Mouse (Mus musculus) intestine, embryonic 15.5 days (tissue): ENCODE data around the gene Hunk. TPM values are rescaled to one million over a fixed set of nuclear protein-coding genes. Genes with fewer than 3 reads are reported as not detected.

Source experiments
- ATAC-seq: fragments of 200-750 bp; cut with Nextera tagmentation; 2 replicates; pipeline ENCODE4 v1.8.0; 2017; ENCODE audit warnings: moderate TSS enrichment, moderate library complexity
- H3K27ac ChIP-seq: fragments of 300-500 bp; sonication (generic); 2 replicates; pipeline ENCODE4 v1.5.1; 2015; ENCODE audit warnings: mild to moderate bottlenecking, inconsistent platforms
- H3K27me3 ChIP-seq: fragments of 300-500 bp; sonication (generic); replicated peaks from 2 replicates; pipeline ENCODE4 v1.6.1; 2015; ENCODE audit warnings: inconsistent platforms
- H3K36me3 ChIP-seq: fragments of 300-500 bp; sonication (generic); 2 replicates; pipeline ENCODE4 v1.6.1; 2015; ENCODE audit warnings: inconsistent platforms
- H3K4me1 ChIP-seq: fragments of 300-500 bp; sonication (generic); replicated peaks from 2 replicates; pipeline ENCODE4 v1.6.1; 2015; ENCODE audit warnings: inconsistent platforms
- H3K4me2 ChIP-seq: fragments of 300-500 bp; sonication (generic); replicated peaks from 2 replicates; pipeline ENCODE4 v1.6.1; 2015; ENCODE audit warnings: mild to moderate bottlenecking, inconsistent platforms
- H3K4me3 ChIP-seq: fragments of 300-500 bp; sonication (generic); replicated peaks from 2 replicates; pipeline ENCODE4 v1.5.1; 2015; ENCODE audit warnings: inconsistent platforms
- H3K9ac ChIP-seq: fragments of 300-500 bp; sonication (generic); 2 replicates; pipeline ENCODE4 v1.6.1; 2015; ENCODE audit warnings: inconsistent platforms
- H3K9me3 ChIP-seq: fragments of 300-500 bp; sonication (generic); 2 replicates; pipeline ENCODE4 v1.6.1; 2016; ENCODE audit warnings: inconsistent platforms
- WGBS: fragments of 180-500 bp; shearing (Covaris S2); methylation state at CpG from one replicate; pipeline ENCODE4 v1.1.7; 2015; 5-methylcytosine and 5-hydroxymethylcytosine counted together
- polyA plus RNA-seq: library from polyadenylated mRNA; unstranded; fragments of >200 nt; fragmentation: Nextera tagmentation; extraction: Ambion mirVana; gene quantifications from 2 replicates; pipeline ENCODE4 v1.2.1, GENCODE M21; 2015

The Hunk gene
- polyA plus RNA-seq, 1 experiment from 2014 or later = 6.5 TPM

- WGBS = 34% methylated on average over 3 of the region's 3 CpGs
- Histone ChIP-seq H3K4me2 (no peak overlapping the region), H3K4me1 (peaks cover 17% of the 10 kb centered on the region), H3K9ac (no peak overlapping the region), H3K4me3 (no peak overlapping the region), H3K36me3 (no peaks in the 10 kb centered on the region), H3K27ac (no peak overlapping the region), H3K27me3 (no peaks in the 10 kb centered on the region), H3K9me3 (no peaks in the 10 kb centered on the region)
- no peak for ATAC-seq
Observed at GRCm38 (mm10) chr16:90521951-90522255, 136.1 kb downstream of the Hunk start.

GRCm38 (mm10) chr16:90522575-90522974 is 136.8 kb downstream of the Hunk start:
- 59% methylated on average over 1 of the region's 1 CpGs for WGBS
- Histone ChIP-seq H3K9ac (no peak overlapping the region), H3K36me3 (no peaks in the 10 kb centered on the region), H3K4me3 (no peak overlapping the region), H3K4me1 (peaks cover 17% of the 10 kb centered on the region), H3K4me2 (no peak overlapping the region), H3K27me3 (no peaks in the 10 kb centered on the region), H3K27ac (no peak overlapping the region), H3K9me3 (no peaks in the 10 kb centered on the region)
- ATAC-seq = no peak; the same call in 1 of the 2 replicates

- 30% methylated on average over 6 of the region's 6 CpGs for WGBS
- Histone ChIP-seq H3K9me3 (no peaks in the 10 kb centered on the region), H3K27me3 (no peaks in the 10 kb centered on the region), H3K36me3 (no peaks in the 10 kb centered on the region), H3K27ac (no peak overlapping the region), H3K4me3 (no peak overlapping the region), H3K4me2 (no peak overlapping the region), H3K4me1 (peaks cover 17% of the 10 kb centered on the region), H3K9ac (no peak overlapping the region)
- no peak; the same call in 1 of the 2 replicates for ATAC-seq
Observed at GRCm38 (mm10) chr16:90523373-90523772, 137.6 kb downstream of the Hunk start.

- Histone ChIP-seq H3K36me3 (no peaks in the 10 kb centered on the region), H3K4me2 (no peak overlapping the region), H3K27me3 (no peaks in the 10 kb centered on the region), H3K27ac (no peak overlapping the region), H3K4me1 (peaks cover 17% of the 10 kb centered on the region), H3K4me3 (no peak overlapping the region), H3K9ac (no peak overlapping the region), H3K9me3 (no peaks in the 10 kb centered on the region)
- WGBS = 92% methylated on average over 18 of the region's 18 CpGs
- ATAC-seq = no peak
Observed at GRCm38 (mm10) chr16:90523894-90524293, 138.1 kb downstream of the Hunk start.

GRCm38 (mm10) chr16:90524393-90524792 is 138.6 kb downstream of the Hunk start:
- Histone ChIP-seq H3K9ac (no peak overlapping the region), H3K27ac (no peak overlapping the region), H3K27me3 (no peaks in the 10 kb centered on the region), H3K36me3 (no peaks in the 10 kb centered on the region), H3K9me3 (no peaks in the 10 kb centered on the region), H3K4me2 (no peak overlapping the region), H3K4me1 (peaks cover 17% of the 10 kb centered on the region), H3K4me3 (no peak overlapping the region)
- no peak for ATAC-seq
- 95% methylated on average over 18 of the region's 18 CpGs for WGBS

GRCm38 (mm10) chr16:90533119-90533673 is 147.4 kb downstream of the Hunk start:
- Histone ChIP-seq H3K27me3 (no peaks in the 10 kb centered on the region), H3K9me3 (no peaks in the 10 kb centered on the region), H3K27ac (no peak overlapping the region), H3K4me2 (no peak overlapping the region), H3K36me3 (no peaks in the 10 kb centered on the region), H3K4me1 (no peaks in the 10 kb centered on the region), H3K9ac (no peak overlapping the region), H3K4me3 (no peak overlapping the region)
- ATAC-seq = no peak
- 75% methylated on average over 10 of the region's 10 CpGs for WGBS

GRCm38 (mm10) chr16:90534591-90534990 is 148.8 kb downstream of the Hunk start:
- WGBS = 62% methylated on average over 8 of the region's 8 CpGs
- H3K4me1 ChIP-seq = no peaks in the 10 kb centered on the region
- H3K4me3 ChIP-seq = no peak overlapping the region
- no peaks in the 10 kb centered on the region for H3K36me3 ChIP-seq
- no peaks in the 10 kb centered on the region for H3K27me3 ChIP-seq
- no peak overlapping the region for H3K27ac ChIP-seq
- H3K9ac ChIP-seq = no peak overlapping the region
- ATAC-seq = no peak
- no peak overlapping the region for H3K4me2 ChIP-seq
- no peaks in the 10 kb centered on the region for H3K9me3 ChIP-seq

GRCm38 (mm10) chr16:90538926-90539325 is 153.1 kb downstream of the Hunk start:
- 74% methylated on average over 5 of the region's 5 CpGs for WGBS
- H3K36me3 ChIP-seq = no peaks in the 10 kb centered on the region
- no peak overlapping the region for H3K9ac ChIP-seq
- no peaks in the 10 kb centered on the region for H3K9me3 ChIP-seq
- no peak overlapping the region for H3K27ac ChIP-seq
- no peak for ATAC-seq
- no peaks in the 10 kb centered on the region for H3K27me3 ChIP-seq
- H3K4me1 ChIP-seq = no peaks in the 10 kb centered on the region
- no peak overlapping the region for H3K4me3 ChIP-seq
- no peak overlapping the region for H3K4me2 ChIP-seq

GRCm38 (mm10) chr16:90541191-90541590 is 155.4 kb downstream of the Hunk start:
- no peak overlapping the region for H3K4me3 ChIP-seq

GRCm38 (mm10) chr16:90542383-90542782 is 156.6 kb downstream of the Hunk start:
- no peak overlapping the region for H3K4me3 ChIP-seq
- no peak for ATAC-seq
- no peak overlapping the region for H3K27ac ChIP-seq
- WGBS = 61% methylated on average over 10 of the region's 10 CpGs
- no peaks in the 10 kb centered on the region for H3K36me3 ChIP-seq
- no peaks in the 10 kb centered on the region for H3K27me3 ChIP-seq
- no peak overlapping the region for H3K4me2 ChIP-seq
- peaks cover 2% of the 10 kb centered on the region; the same call in 1 of the 2 replicates for H3K4me1 ChIP-seq
- H3K9me3 ChIP-seq = no peaks in the 10 kb centered on the region
- H3K9ac ChIP-seq = no peak overlapping the region

More at GRCm38 (mm10) chr16:90541191-90541590, 155.4 kb downstream of the Hunk start:
- 83% methylated on average over 2 of the region's 2 CpGs for WGBS
- no peaks in the 10 kb centered on the region for H3K36me3 ChIP-seq
- H3K4me2 ChIP-seq = no peak overlapping the region
- H3K27ac ChIP-seq = no peak overlapping the region
- H3K9ac ChIP-seq = no peak overlapping the region
- H3K9me3 ChIP-seq = no peaks in the 10 kb centered on the region
- H3K4me1 ChIP-seq = peaks cover 2% of the 10 kb centered on the region; the same call in 1 of the 2 replicates
- ATAC-seq = no peak
- H3K27me3 ChIP-seq = no peaks in the 10 kb centered on the region

- H3K4me2 ChIP-seq = no peak overlapping the region
- peaks cover 2% of the 10 kb centered on the region; the same call in 1 of the 2 replicates for H3K4me1 ChIP-seq
- H3K27ac ChIP-seq = no peak overlapping the region
- no peaks in the 10 kb centered on the region for H3K9me3 ChIP-seq
- H3K27me3 ChIP-seq = no peaks in the 10 kb centered on the region
- no peak overlapping the region for H3K9ac ChIP-seq
- 36% methylated on average over 9 of the region's 9 CpGs for WGBS
- H3K4me3 ChIP-seq = no peak overlapping the region
- ATAC-seq = no peak
- no peaks in the 10 kb centered on the region for H3K36me3 ChIP-seq
Observed at GRCm38 (mm10) chr16:90544175-90544574, 158.4 kb downstream of the Hunk start.

- 67% methylated on average over 3 of the region's 3 CpGs for WGBS
- H3K9ac ChIP-seq = no peak overlapping the region
- H3K4me2 ChIP-seq = no peak overlapping the region
- ATAC-seq = no peak
- H3K27me3 ChIP-seq = no peaks in the 10 kb centered on the region
- H3K27ac ChIP-seq = no peak overlapping the region
- H3K36me3 ChIP-seq = no peaks in the 10 kb centered on the region
- no peak overlapping the region for H3K4me3 ChIP-seq
- peaks cover 2% of the 10 kb centered on the region; the same call in 1 of the 2 replicates for H3K4me1 ChIP-seq
- H3K9me3 ChIP-seq = no peaks in the 10 kb centered on the region
Observed at GRCm38 (mm10) chr16:90545509-90545908, 159.7 kb downstream of the Hunk start.

- Histone ChIP-seq H3K27ac (no peak overlapping the region), H3K4me2 (no peak overlapping the region), H3K27me3 (no peaks in the 10 kb centered on the region), H3K9me3 (no peaks in the 10 kb centered on the region), H3K36me3 (no peaks in the 10 kb centered on the region), H3K4me3 (no peak overlapping the region), H3K4me1 (peaks cover 2% of the 10 kb centered on the region; the same call in 1 of the 2 replicates), H3K9ac (no peak overlapping the region)
- no peak for ATAC-seq
- WGBS = 89% methylated on average over 3 of the region's 3 CpGs
Observed at GRCm38 (mm10) chr16:90546591-90546990, 160.8 kb downstream of the Hunk start.
